Mouse (Mus musculus) lung, embryonic 16.5 days (tissue): ENCODE results near the gene Fbxo40. TPM values are rescaled to one million over a fixed set of nuclear protein-coding genes. Genes with fewer than 3 reads are reported as not detected.
A peak's percentile ranks its signal among the peaks of the same experiment; 100 is the strongest.

ENCODE experiments used
- ATAC-seq: fragments of 200-750 bp; cut with Nextera tagmentation; 2 replicates; pipeline ENCODE4 v1.8.0; 2017; ENCODE audit warnings: low read depth, mild to moderate bottlenecking, moderate library complexity
- H3K27ac ChIP-seq: fragments of 300-500 bp; sonication (generic); 2 replicates; pipeline ENCODE4 v1.5.1; 2014; ENCODE audit warnings: mild to moderate bottlenecking, control low read depth, low read length
- H3K27me3 ChIP-seq: fragments of 300-500 bp; sonication (generic); 2 replicates; pipeline ENCODE4 v1.6.1; 2014; ENCODE audit warnings: low read depth, low read length, mixed read lengths; ENCODE audit not compliant: control insufficient read depth, insufficient read depth
- H3K36me3 ChIP-seq: fragments of 300-500 bp; sonication (generic); 2 replicates; pipeline ENCODE4 v1.6.1; 2014; ENCODE audit warnings: low read length; ENCODE audit not compliant: control insufficient read depth, insufficient read depth
- H3K4me1 ChIP-seq: fragments of 300-500 bp; sonication (generic); replicated peaks from 2 replicates; pipeline ENCODE4 v1.6.1; 2014; ENCODE audit warnings: low read length, mixed read lengths; ENCODE audit not compliant: control insufficient read depth, insufficient read depth
- H3K4me2 ChIP-seq: fragments of 300-500 bp; sonication (generic); 2 replicates; pipeline ENCODE4 v1.6.1; 2014; ENCODE audit warnings: low read depth, low read length, control low read depth
- H3K4me3 ChIP-seq: fragments of 300-500 bp; sonication (generic); 2 replicates; pipeline ENCODE4 v1.5.1; 2014; ENCODE audit warnings: mild to moderate bottlenecking, low read length, control low read depth
- H3K9ac ChIP-seq: fragments of 300-500 bp; sonication (generic); 2 replicates; pipeline ENCODE4 v1.6.1; 2014; ENCODE audit warnings: low read length, control low read depth
- H3K9me3 ChIP-seq: fragments of 300-500 bp; sonication (generic); 2 replicates; pipeline ENCODE4 v1.6.1; 2016; ENCODE audit warnings: low read length; ENCODE audit not compliant: control insufficient read depth
- WGBS: fragments of 180-500 bp; shearing (Covaris S2); extraction: QIAGEN DNeasy Blood & Tissue Kit; methylation state at CpG from one replicate; pipeline ENCODE4 v1.1.7; 2014; 5-methylcytosine and 5-hydroxymethylcytosine counted together
- polyA plus RNA-seq: library from polyadenylated mRNA; unstranded; fragments of >200 nt; fragmentation: Nextera tagmentation; extraction: Ambion mirVana; gene quantifications from 2 replicates; pipeline ENCODE4 v1.2.1, GENCODE M21; 2015

The Fbxo40 gene
- polyA plus RNA-seq = 0.18 and 0.26 TPM in 2 replicates

- H3K27ac ChIP-seq = no peak within 1 kb of the TSS
- no peak for ATAC-seq
- no peak within 1 kb of the TSS for H3K4me3 ChIP-seq
- no peaks in the 10 kb centered on the region for H3K36me3 ChIP-seq
- no peaks in the 10 kb centered on the region for H3K4me1 ChIP-seq
- H3K9ac ChIP-seq = no peak within 1 kb of the TSS
- no peaks in the 10 kb centered on the region for H3K9me3 ChIP-seq
- no peak within 1 kb of the TSS for H3K4me2 ChIP-seq
- WGBS = 47% methylated on average over 18 of the region's 18 CpGs
- no peaks in the 10 kb centered on the region for H3K27me3 ChIP-seq
Measured at GRCm38 (mm10) chr16:36989999-36990625, at the start of gene Fbxo40. Fbxo40 (minus strand) TSS chr16:36990467.

- Histone ChIP-seq H3K27me3 (no peaks in the 10 kb centered on the region), H3K9ac (no peak overlapping the region), H3K36me3 (peaks cover 6% of the 10 kb centered on the region; the same call in 1 of the 2 replicates), H3K4me2 (no peak overlapping the region), H3K4me3 (no peak overlapping the region), H3K9me3 (no peaks in the 10 kb centered on the region), H3K27ac (no peak overlapping the region), H3K4me1 (no peaks in the 10 kb centered on the region)
- WGBS = 92% methylated on average over 8 of the region's 8 CpGs
- ATAC-seq = no peak
Measured at GRCm38 (mm10) chr16:37034751-37035150, 44.5 kb upstream of the Fbxo40 start.

GRCm38 (mm10) chr16:37031996-37032395 is 41.7 kb upstream of the Fbxo40 start:
- no peak overlapping the region for H3K27ac ChIP-seq
- peaks cover 6% of the 10 kb centered on the region for H3K36me3 ChIP-seq
- ATAC-seq = no peak
- H3K27me3 ChIP-seq = no peaks in the 10 kb centered on the region
- H3K4me3 ChIP-seq = no peak overlapping the region
- WGBS = 46% methylated on average over 3 of the region's 3 CpGs
- no peak overlapping the region for H3K4me2 ChIP-seq
- no peak overlapping the region for H3K9ac ChIP-seq
- H3K4me1 ChIP-seq = no peaks in the 10 kb centered on the region
- H3K9me3 ChIP-seq = no peaks in the 10 kb centered on the region

GRCm38 (mm10) chr16:37027581-37027980 is 37.3 kb upstream of the Fbxo40 start:
- Histone ChIP-seq H3K27me3 (no peaks in the 10 kb centered on the region), H3K4me2 (no peak overlapping the region), H3K4me1 (no peaks in the 10 kb centered on the region), H3K9me3 (no peaks in the 10 kb centered on the region), H3K27ac (no peak overlapping the region), H3K4me3 (no peak overlapping the region), H3K9ac (no peak overlapping the region), H3K36me3 (no peaks in the 10 kb centered on the region; the same call in 1 of the 2 replicates)
- no peak for ATAC-seq
- WGBS = 79% methylated on average over 3 of the region's 3 CpGs

GRCm38 (mm10) chr16:37012336-37012735 is 22.1 kb upstream of the Fbxo40 start:
- no peaks in the 10 kb centered on the region for H3K36me3 ChIP-seq
- no peaks in the 10 kb centered on the region for H3K27me3 ChIP-seq
- peak overlapping the region; percentile 70 for H3K4me3 ChIP-seq
- H3K4me1 ChIP-seq = peaks cover 10% of the 10 kb centered on the region
- peak overlapping the region; percentile 77 for H3K9ac ChIP-seq
- no peak for ATAC-seq
- H3K4me2 ChIP-seq = peak overlapping the region; percentile 74
- H3K9me3 ChIP-seq = no peaks in the 10 kb centered on the region
- 29% methylated on average over 5 of the region's 5 CpGs for WGBS
- H3K27ac ChIP-seq = no peak overlapping the region

GRCm38 (mm10) chr16:37011922-37012289 is 21.6 kb upstream of the Fbxo40 start:
- H3K4me2 ChIP-seq = peak overlapping the region; percentile 74
- peaks cover 10% of the 10 kb centered on the region for H3K4me1 ChIP-seq
- no peaks in the 10 kb centered on the region for H3K9me3 ChIP-seq
- no peaks in the 10 kb centered on the region for H3K36me3 ChIP-seq
- peak; percentile 56 for ATAC-seq
- H3K27me3 ChIP-seq = no peaks in the 10 kb centered on the region
- peak overlapping the region; percentile 70 for H3K4me3 ChIP-seq
- under 1% methylated on average over 26 of the region's 26 CpGs for WGBS
- peak overlapping the region; percentile 77 for H3K9ac ChIP-seq
- H3K27ac ChIP-seq = no peak overlapping the region

- H3K4me2 ChIP-seq = peak within 1 kb of the TSS; percentile 74
- peak within 1 kb of the TSS; percentile 70 for H3K4me3 ChIP-seq
- H3K36me3 ChIP-seq = no peaks in the 10 kb centered on the region
- H3K4me1 ChIP-seq = peaks cover 10% of the 10 kb centered on the region
- 3% methylated on average over 30 of the region's 30 CpGs for WGBS
- peak within 1 kb of the TSS; percentile 77 for H3K9ac ChIP-seq
- H3K9me3 ChIP-seq = no peaks in the 10 kb centered on the region
- H3K27me3 ChIP-seq = no peaks in the 10 kb centered on the region
- ATAC-seq = peak; percentile 99
- no peak within 1 kb of the TSS for H3K27ac ChIP-seq
Measured at GRCm38 (mm10) chr16:37011061-37011921, 21.0 kb upstream of the Fbxo40 start, which contains the start of gene Polq. Polq (plus strand) TSS chr16:37011786.

- no peak overlapping the region for H3K9ac ChIP-seq
- H3K27me3 ChIP-seq = no peaks in the 10 kb centered on the region
- H3K4me3 ChIP-seq = no peak overlapping the region
- no peak overlapping the region for H3K27ac ChIP-seq
- no peaks in the 10 kb centered on the region for H3K36me3 ChIP-seq
- H3K4me2 ChIP-seq = no peak overlapping the region
- no peaks in the 10 kb centered on the region for H3K9me3 ChIP-seq
- 45% methylated on average over 4 of the region's 4 CpGs for WGBS
- peaks cover 10% of the 10 kb centered on the region for H3K4me1 ChIP-seq
- no peak for ATAC-seq
Measured at GRCm38 (mm10) chr16:37010370-37010769, 20.1 kb upstream of the Fbxo40 start.

- H3K4me1 ChIP-seq = peaks cover 10% of the 10 kb centered on the region
- H3K9ac ChIP-seq = no peak overlapping the region
- H3K9me3 ChIP-seq = no peaks in the 10 kb centered on the region
- H3K4me2 ChIP-seq = no peak overlapping the region
- ATAC-seq = no peak
- whole genome bisulfite sequencing = 55% methylated on average over 6 of the region's 6 CpGs
- no peak overlapping the region for H3K4me3 ChIP-seq
- H3K27ac ChIP-seq = no peak overlapping the region
- H3K27me3 ChIP-seq = no peaks in the 10 kb centered on the region
- no peaks in the 10 kb centered on the region for H3K36me3 ChIP-seq
Measured at GRCm38 (mm10) chr16:37009262-37009661, 19.0 kb upstream of the Fbxo40 start.
